Mouse (Mus musculus) urinary bladder, postnatal 14 days (tissue): Measurements from ENCODE around the gene Erp29.
"Not testable (repeated sequence)": the region's sequence is repeated elsewhere in the genome, so short reads cannot be mapped to it uniquely, and the experiment has no call there.

ENCODE experiments used
- DNase-seq: peaks from one replicate; pipeline ENCODE4 v3.0.0; 2021; ENCODE audit warnings: low spot score

Gene Erp29

DNA sequence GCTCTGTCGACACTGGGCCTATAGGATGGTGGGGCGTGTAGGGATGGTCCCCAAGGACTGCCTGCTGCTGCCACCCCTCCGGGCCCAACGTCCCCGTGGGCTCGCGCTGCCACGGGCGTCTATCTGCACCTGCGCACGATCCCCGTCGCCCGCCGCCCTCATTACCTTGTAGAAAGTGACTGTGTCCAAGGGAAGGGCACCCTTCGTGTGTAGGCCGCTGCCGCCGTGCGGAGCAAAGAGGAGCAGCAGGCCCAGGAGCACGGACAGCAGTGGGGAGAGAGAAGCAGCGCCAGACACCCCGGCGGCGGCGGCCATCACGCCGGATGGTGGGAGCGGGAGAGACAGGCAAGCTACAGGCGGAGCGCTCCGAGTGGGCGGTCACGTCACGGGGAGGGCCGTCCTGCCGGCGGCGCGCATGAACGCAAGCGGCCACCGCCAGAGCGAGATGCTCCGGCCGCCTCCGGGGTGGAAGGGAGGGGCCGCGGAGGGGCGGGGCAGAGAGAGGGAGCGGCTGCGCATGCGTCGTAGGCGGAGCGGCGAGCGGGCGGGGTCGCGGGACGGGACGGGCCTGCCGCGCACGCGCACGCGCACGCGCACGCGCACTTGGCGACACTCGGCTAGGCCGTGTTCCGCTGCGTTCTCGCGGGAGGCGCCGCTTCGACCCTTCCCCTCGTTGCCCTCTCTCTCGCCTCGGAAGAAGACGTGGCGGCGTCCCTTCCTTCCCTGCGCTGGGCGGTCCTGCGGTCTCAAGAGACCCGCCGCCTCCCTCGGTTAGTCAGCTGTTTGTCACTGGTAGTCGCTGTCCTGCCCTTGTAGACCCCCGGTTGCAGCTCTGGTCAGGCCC, at the start of gene Erp29:
Gene Erp29 (minus strand): TSS at position 481 of the 844 bp plus-strand sequence.
- DNase-seq, result peak; percentile 98

DNA sequence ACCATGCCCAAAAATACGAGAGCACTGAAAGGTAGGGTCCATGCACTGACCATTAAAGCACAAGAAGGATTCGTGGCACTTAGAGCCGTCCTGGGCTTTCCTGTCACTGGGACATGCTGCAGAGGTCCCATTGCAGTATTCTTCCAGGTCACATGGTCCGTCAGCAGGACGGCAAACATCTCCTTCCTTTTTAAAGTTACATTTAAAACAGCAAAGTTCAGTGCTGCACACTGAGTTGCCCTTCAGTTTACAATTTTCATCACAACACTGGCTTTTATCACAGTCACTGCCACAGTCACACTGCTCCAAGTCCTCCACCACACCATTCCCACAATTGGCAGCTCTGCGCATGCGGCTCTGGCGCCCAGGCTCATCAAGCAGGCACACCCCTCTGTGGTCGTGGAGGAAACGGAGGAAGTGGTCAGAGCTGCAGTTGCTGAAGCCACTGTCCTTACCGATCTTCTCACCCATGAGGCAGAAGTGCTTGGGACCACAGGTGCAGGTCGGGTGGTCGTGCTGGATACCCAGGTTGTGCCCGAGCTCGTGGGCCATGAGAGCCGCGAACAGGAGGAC, 49.2 kb upstream of the Erp29 start:
- DNase-seq, result not testable (repeated sequence)

DNA sequence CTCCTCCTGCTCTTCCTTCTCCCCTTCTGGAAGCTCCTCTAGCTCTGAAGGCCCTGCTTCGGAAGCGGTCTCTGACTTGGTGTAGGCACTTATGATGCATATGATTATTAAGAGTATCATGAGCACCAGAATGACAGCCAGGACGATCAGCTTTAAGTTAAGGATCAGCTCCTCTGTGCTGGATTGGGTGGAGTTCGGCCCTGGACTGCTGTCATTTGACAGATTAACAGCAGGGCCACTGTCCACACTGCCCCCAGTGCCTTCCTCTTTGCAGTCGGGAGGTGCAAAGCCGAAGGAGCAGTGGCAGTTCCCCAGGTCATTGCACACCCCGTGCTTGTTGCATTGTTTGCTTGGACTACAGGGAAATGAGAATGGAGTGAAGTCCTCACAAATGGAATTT, 48.4 kb upstream of the Erp29 start:
- no peak for DNase-seq

DNA sequence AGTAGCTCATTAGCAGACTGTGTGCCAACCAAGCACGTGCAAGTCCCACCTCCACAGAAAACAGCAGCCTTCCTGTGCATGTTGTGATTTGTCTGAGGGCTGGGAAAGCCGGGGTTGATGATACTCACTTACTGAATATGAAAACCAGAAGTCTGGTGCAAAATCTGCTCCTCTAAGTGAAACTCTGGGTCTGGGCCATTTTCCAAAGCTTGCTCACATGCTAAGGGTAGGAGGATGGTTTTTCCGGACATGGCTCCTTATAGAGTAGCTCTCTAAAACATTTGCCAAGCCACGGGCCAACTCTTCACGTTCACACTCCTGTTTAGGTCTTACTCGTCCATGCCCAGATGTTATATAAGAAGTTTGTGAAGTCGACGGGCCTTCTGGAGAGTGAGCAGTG, 41.0 kb upstream of the Erp29 start:
- DNase-seq, result no peak

DNA sequence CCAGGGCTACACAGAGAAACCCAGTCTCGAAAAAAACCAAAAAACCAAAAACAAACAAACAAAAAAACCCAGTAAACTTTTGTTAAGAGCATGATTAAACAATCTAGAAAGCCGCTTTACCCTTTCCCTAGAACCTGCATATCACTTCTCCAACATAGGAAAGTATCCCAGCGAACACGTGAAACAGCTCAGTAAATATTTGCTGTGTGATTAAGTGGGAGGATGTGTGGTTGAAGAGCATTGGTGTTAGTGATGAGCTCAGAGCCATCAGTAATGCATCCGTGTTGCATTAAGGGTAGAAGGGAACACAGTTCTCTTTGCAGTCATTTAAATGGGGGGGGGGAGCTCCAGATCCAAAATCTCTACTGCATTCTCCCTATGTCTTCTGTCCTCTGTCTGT, 32.5 kb upstream of the Erp29 start:
- DNase-seq, result no peak

DNA sequence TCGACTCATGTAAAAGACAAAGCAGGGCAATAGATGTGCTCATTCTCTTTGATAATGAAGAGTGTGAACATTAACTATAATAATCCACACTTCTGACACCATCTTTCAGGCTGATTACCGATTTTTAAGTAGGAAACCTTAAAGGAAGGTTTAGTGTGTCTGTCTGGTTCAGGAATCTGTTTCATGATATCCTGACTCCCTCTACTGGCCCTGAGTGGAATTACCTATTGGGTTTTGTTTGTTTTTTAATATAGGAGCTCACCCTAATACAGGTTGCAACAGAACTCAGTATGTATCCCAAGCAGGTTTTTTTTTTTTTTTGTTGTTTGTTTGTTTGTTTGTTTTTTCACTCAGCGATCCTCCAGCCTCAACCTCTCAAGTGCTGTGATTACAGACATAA, 25.4 kb upstream of the Erp29 start:
- peak; percentile 17 for DNase-seq

DNA sequence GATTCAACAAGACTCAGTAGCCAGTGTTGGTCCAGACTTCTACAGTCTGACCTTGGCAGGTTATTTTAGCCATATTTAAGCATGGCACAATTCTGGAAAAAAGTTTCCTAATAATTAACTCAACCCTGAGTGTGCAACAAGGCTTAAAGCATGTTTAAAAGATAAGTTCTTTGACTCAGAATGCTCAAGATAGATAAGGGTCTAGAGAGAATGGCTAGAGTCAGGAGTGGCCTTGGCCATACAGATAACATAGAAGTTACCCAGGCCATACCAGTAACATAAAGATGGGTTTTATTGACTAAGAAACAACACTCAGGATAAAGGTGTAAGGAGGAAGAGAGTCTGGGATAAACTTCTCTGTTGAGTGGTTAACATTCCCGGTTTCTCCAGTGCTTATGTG, 23.7 kb upstream of the Erp29 start:
- DNase-seq, result no peak

DNA sequence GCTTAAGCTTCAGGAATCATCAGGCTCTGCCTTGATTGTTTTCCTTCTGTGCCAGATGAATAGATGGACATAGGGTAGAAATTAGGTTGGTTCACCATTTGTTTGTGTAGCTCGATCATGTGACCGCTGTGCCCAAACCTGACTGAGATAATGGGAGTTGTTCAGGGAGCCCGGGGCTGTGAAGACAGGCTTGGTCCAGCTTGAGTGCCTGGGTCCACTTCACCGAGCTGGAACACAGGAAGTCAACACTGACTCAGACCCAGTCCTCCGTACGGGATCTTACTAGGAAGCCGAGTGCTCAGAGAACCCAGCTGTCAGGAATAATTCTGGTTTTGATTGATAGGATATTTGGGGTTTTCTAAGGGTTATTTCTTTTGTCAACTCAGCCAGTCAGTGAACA, 22.3 kb upstream of the Erp29 start:
- peak; percentile 29 for DNase-seq

DNA sequence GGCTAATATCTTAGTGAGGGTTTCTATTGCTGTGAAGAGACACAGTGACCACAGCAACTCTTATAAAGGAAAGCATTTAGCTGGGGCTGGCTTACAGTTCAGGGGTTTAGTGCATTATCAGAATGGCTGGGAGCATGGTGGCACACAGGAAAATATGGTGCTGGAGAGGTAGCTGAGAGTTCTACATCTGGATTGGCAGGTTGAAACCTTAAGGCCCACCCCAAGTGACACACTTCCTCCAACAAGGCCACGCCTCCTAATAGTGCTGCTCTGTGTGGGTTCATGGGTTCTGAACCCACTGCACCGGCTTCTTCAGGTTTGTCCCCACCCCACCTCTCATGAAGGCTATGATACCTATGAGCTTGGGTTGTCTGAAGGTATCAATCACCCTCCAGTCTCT, 20.1 kb upstream of the Erp29 start:
- no peak for DNase-seq

DNA sequence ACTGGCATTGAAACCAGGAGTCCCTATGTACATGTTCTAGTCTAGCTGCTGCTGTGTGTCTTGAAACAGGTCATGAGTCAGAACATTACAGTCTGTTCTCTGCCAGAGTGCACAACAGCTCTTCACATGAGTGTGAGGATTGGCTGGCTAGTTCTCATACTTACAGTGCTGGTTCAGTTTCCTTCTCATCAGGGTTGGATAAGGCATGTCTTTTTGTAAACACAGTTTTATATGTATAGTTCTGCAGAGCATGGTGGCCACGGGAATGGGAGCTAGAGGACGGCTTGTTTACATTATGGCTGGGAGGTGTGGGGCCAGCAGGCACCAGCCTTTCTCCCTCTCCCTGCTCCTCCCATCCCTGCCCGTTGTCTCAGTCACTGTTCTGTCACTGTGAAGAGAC, 17.3 kb upstream of the Erp29 start:
- DNase-seq, result no peak

DNA sequence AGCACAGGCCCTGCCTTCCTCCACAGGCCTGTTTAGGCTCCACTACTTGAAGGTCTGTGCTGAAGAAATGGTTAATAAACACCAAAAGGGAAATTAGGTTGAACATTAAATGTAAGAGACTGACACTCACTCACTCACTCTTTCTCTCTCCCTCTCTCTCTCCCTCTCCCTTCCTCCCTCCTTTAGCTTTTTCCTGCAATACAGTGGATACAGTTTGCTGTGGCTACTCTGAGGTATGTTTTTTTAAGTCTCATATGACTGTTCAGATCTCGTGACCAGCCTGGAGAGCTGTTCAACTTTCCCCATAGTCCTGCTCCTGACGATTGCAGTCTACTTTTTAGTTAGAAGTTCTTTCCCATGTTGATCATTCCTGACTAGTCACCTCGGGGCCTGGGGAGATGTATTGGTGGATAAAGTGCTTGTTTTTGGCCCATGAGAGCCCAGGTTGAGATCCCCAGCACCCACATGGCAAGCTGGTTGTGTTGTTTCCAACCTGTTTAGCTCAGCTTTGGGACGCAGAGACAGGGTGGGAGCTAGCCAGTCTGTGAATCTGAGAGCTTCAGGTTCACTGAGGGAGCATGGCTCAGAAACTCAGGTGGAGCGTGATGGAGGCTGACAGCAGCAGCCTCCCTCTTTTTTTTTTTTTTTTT, 11.4 kb upstream of the Erp29 start:
- DNase-seq, result no peak

DNA sequence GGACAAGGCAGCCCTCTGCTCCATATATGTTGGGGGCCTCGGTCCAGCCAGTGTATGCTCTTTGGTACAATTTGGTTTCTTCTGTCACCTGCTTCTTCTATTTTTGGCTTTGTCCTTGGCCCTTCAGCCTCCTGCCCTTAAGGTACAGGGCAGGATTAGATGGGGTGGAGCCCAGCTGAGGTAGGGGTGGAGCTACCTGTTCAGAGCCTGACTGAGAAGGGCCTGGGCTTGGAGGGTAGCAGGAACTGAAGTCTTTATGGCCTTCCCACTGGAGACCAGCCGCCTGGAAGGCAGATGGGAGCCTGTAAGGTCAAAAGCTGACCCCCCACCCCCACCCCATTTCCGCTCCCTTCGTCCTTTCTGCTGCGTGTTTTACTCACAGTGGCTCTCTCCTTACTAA, 10.7 kb upstream of the Erp29 start:
- no peak for DNase-seq

DNA sequence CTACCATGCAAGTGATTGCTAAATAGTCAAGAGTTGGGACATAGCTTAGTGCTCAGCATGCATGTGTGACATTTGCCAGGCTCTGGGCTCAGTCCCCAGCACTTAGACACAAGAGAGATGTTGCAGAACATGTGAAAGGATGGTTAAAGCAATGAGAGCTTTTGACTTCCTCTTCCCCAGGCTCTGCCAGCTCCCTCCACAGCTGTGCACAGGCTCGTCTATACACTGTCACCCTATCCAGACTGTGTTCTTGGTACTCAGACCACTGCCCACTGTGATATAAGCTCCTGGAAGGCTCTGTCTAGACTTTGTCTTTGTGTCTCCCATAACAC, 9.8 kb upstream of the Erp29 start:
- no peak for DNase-seq

DNA sequence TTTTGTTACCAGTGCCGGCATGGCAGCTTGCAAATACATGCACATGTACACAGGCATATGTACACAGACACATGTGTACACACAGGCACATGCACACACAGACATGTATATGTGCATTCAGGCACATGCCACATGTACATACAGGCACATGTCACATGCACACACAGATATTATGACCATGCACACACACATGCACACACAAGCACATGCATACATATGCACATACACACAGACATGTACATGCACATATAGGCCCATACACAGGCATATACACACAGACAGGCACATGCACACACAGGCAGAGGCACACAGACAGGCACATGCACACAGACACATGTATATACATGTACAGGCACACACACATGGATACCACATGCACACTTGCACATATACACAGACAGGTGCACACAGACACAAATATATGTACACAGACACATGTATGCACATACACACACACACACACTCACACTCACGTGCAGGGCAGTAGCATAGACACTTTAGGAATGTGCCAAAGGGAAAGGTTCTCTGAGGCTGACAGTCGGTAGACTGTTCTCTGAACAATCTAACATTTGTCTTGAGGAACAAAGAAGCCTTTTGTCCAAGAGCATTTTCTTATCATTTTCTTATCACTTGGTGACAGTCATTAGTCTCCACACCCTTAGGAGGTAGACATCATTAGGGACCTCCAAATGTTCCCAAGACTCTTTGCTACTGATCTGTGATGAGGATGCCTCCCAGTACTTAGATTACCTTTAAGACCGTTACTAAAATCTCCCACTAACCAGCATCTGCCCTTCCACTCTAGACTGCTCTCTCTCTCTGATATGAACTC, 9.2 kb upstream of the Erp29 start:
- DNase-seq, result no peak

DNA sequence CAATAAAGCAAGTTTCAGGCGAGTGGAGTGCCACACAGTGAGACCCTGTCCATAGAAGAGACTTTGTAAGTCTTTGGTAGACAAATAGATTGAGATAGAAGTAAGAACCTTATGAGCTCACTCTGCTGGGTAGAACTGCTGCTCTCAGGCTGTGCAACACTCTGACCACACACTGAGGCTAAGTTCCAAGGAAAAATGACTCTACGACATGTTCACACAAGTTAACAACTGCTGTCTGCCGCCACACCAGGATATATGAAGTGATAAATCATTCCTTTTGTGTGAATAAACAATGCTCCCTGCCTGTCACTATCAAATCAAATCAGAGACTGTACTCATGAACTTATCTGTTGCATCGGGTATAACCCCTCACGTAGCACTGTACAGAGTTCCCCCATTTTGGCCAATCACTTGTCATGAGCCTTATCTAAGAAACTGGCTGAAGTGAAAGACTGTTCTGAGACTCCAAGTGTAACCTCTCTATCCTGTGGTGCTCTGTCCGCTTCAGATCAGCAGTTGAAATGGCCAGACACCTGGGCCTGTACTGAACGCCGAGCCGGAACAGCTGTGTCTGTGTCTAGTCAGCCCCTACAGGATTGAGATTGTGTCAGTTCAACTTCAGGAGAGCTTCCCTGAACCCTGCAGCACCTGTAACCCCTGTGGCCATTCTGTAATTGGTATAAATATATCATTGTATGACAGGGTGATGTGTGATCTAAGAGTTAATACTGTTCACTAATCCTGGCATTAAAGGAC, 3.4 kb upstream of the Erp29 start:
- DNase-seq, result peak; percentile 46

DNA sequence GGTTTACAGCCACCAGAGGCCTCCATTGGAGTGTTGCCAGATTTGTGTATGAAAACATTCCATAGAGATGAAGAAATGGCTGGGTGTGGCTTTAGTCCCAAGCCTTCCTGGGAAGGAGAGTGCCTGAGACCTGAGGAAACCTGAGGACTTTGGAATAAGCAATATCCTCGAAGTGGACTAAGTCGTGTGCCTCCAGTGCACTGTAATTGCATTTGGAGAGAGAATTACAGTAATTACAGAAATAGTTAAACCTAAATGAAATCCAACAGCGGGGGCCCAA, 2.1 kb upstream of the Erp29 start:
- no peak for DNase-seq

DNA sequence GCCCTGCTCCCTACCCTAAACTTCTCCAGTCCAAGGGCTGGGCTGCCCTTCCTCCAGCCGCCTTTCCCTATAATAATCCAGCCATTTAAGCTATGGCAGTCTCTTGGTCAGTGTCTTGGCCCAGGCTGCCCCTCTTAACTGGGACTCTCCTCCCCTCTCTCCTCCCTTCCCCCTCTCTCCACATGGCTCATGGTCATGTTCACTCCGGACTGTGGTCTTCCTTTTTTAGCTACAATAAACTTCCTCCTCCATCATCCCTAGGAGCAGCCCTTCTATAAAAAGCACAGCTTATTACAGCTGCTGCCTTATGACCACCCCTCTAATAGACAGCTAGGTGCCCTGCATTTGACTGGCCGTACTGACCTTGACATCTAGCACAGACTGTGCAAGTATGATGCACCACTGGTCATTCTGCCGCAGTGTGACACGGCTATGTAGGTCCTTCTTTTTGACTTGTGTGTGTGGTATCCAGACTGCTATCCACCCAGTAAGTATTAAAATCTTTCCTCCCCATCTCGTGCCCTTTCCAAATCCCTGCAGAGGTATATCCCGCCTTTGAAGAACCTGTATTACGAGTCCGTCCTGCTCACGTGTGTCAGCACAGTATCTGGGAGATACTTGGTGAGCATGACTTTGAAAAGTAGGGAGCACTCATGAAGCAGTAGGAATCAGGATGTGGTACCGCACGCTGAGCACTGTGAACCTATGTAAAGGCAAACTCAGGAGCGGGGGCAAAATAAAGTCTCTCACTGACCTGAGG, 1.6 kb upstream of the Erp29 start:
- peak; percentile 52 for DNase-seq

DNA sequence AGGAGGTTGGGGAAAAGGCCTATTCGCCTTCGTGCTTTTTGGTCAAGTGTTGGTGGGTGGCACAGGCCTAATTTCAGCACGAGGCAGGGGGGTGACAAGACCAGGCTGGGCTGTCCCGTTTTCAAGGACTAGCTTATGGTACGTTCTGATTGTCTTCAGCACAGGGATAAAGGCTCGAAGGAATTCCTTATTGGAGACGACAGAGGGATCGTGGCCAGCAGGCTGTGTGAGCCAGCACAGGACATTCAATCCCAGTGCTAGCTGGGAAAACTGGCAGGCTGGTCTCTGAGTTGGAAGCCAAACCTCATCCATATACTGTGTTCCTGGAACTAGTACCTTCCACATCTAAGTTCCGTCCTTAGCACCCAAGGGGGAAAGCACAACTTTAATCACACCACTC, 600 bp upstream of the Erp29 start:
- DNase-seq, result peak; percentile 38

DNA sequence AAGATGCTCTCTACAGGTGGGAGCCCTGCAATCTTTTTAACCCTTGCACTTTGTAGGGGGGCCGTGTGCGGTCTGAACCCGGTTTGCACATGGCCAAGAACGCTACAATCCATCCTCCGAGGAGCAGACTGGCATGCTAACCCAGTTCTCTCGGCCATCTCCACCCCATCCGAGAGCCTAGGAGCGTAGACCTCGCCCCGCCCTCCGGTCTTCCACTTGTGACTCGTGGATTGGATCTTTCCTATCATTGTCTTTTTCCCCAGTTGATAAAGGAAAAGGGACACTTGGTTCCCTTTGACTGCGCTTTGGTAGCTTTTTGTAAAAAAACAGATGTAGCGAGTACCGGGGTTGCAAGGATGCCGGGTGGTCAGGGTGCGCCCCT, 671 bp downstream of the Erp29 start, which contains the start of gene Tmem116:
Gene Tmem116 (plus strand): TSS at position 250 of the 382 bp plus-strand sequence.
- peak; percentile 32 for DNase-seq

DNA sequence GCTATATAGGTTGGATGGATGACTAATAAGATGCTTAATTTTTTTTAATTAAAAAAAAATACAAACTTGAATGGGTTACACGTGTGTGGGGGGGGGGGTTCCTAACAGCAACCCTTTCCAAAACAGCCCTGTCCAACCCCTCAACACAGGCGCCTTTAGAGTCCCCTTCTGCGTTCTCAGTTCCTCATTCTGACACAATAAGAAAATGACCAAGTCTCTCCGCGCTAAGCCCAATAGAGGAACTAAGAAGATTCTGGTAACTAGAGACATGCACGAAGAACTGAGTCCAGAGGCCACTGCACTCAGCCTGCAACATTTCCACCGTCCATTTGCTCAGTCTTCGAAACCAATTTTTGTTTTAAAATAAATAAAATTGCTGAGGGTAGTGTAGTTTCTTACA, 1.1 kb downstream of the Erp29 start:
- no peak for DNase-seq

DNA sequence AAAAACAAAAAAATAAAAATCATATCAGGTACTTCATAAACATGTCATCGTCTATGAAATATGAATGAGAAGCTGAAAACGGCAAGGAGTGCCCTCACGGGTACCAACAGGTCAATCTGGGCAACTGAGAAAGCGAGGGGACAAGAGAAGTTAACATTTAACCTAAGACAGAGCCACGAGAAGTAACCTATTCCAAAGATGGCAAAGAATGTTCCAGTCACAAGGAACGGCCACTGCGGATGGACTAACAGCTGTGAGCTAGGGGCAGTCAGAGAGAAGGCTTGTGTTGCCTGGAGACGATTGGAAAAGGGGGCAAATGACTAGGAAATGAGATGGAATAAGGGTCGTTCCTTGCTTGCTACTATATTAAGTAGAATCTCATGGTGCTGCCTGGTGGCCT, 1.8 kb downstream of the Erp29 start:
- no peak for DNase-seq
